In the genomic region with DNA sequence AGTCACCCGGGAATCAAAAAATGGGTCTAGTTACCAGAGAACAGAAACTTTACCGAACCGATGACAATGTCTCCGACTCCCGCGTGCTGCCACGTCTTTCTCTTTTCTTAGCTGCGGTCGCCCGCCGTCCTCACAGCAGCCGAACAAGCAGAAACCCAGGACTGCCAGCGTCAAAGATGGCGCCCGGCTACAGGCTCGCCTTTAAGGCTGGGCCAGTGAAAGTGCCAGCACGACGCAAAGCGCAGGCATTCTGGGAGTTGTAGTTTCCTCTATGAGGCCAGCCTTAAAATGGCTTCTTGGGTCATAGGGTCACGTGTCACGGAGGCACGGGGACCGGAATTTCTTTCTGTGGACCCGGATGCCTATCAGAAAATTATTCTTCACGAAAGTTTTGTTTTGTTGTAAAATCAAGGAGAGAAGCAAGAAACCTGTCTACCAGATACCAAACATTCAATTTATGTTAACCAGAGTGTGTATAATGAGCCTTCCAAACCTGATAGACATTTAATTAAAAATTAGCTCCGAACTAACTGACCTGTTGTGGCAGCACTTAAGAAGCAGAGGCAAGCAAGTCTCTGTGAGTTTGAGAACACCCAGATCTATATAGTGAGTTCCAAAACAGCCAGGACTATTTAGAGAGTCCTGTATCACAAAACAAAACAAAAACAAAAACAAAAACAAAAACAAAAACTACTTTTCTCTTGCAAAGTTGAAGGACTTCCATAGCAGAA, we compare ENCODE assay signal across 8 mouse cellular contexts. TPM values are rescaled to one million over a fixed set of nuclear protein-coding genes. Genes with fewer than 3 reads are reported as not detected.
DNase-seq lines count a peak whose midpoint lies in the region; ATAC-seq and TF ChIP-seq lines count a peak whose summit lies in the region.

Gene Gm38394 (minus strand): TSS at position 116 of the 731 bp plus-strand sequence.

- peaks cover 13% of the 10 kb centered on the region for H3K4me1 ChIP-seq in cortical plate, adult 2 months (ENCODE audit: control insufficient read depth, insufficient read depth, low read length)
- H3K4me1 ChIP-seq in megakaryocyte, embryonic 14.5 days = peaks cover 55% of the 10 kb centered on the region

- TF ChIP-seq POLR2A in cortical plate, adult 2 months (IDR thresholded peaks at IDR 0.05; ENCODE audit: extremely low read depth, insufficient read depth, low read length) = peak; percentile 94

- H3K4me3 ChIP-seq in cortical plate, adult 2 months (ENCODE audit: insufficient read depth, low read length) = peak within 1 kb of the TSS; percentile 57
- H3K4me3 ChIP-seq in megakaryocyte, embryonic 14.5 days (replicated peaks) = peak within 1 kb of the TSS; percentile 94

- TF ChIP-seq CTCF in cortical plate, adult 2 months (IDR thresholded peaks at IDR 0.05; ENCODE audit: extremely low read depth, insufficient read depth, low read length) = no peak

- H3K27me3 ChIP-seq in megakaryocyte, embryonic 14.5 days (replicated peaks) = no peaks in the 10 kb centered on the region

- no peaks in the 10 kb centered on the region for H3K9me3 ChIP-seq in megakaryocyte, embryonic 14.5 days

- H3K27ac ChIP-seq in cortical plate, adult 2 months (ENCODE audit: insufficient read depth, low read length) = peak within 1 kb of the TSS; percentile 22; the same call in 1 of the 2 replicates

- ATAC-seq in activated CD4-positive, CD25-positive, alpha-beta regulatory T cell, adult 4 months = peak; percentile 100

- peaks cover 36% of the 10 kb centered on the region for H3K36me3 ChIP-seq in megakaryocyte, embryonic 14.5 days (replicated peaks; ENCODE audit: low read length)

- DNase-seq in gastrocnemius, adult 8-10 months (ENCODE audit: low spot score in 2 of 2) = peak; percentile 84 to 89
- peak; percentile 90 for DNase-seq in hindlimb bud, embryonic 11.5 days (ENCODE audit: extremely low spot score, low read depth, low spot score)
- DNase-seq in left cerebral cortex, adult 8-10 months (ENCODE audit: low spot score in 2 of 2) = peak; percentile 87 to 94
- DNase-seq in right cerebral cortex, postnatal 10 days (ENCODE audit: low spot score in 2 of 2) = peak; percentile 96 to 98
- peak; percentile 76 for DNase-seq in urinary bladder, postnatal 25 days (ENCODE audit: low spot score)

RNA-seq across cellular contexts. Expression of gene Gm38394, which starts in this region (rescaled TPM):
- 1 to 10 TPM; 3.2 to 3.9 TPM for polyA plus RNA-seq in activated CD4-positive, CD25-positive, alpha-beta regulatory T cell, adult 4 months (2017; shearing (Covaris generic))
- 5.2 and 5.5 TPM in 2 replicates for polyA plus RNA-seq in cortical plate, adult 2 months (2012; rRNA removed)
- 10 to 100 TPM; 25.4 to 32.7 (median 26.1) TPM for total RNA-seq in gastrocnemius, adult 8-10 months (2022)
- 10 to 100 TPM; 22.9 to 26.3 (median 25.1) TPM for total RNA-seq in left cerebral cortex, adult 8-10 months (2022)
- 0.46 and 1.00 TPM in 2 replicates for polyA plus RNA-seq in megakaryocyte, embryonic 14.5 days (2012; ENCODE audit: insufficient read depth, low replicate concordance)

Comparison
In these comparisons a context has a peak if more than half of its experiments do, and no peak if none do; other contexts are left out.
1. Peak in every context shown above with its lines: DNase-seq, ATAC-seq, H3K4me3 ChIP-seq and H3K27ac ChIP-seq.